Mouse (Mus musculus) right cerebral cortex, postnatal 36 days (tissue): ENCODE measurements at regions not wholly inside any gene's neighbourhood (a gene's known extent, or its start where the extent isn't known, plus 50 kb on each side); places are given as distances from the start of the nearest gene placed in this dataset.

Experiments
- DNase-seq, 2 experiments: peaks; one replicate each; pipeline ENCODE4 v3.0.0; 2022; ENCODE audit warnings: low spot score in 2 of 2, mixed read lengths in 1 of 2

- DNase-seq = no peak
These were observed 302.2 kb downstream of the 1500009L16Rik start for GRCm38 (mm10) chr10:84024901-84025300.

- DNase-seq = peak in 1 of 2 experiments; percentile 3
These were observed 304.1 kb downstream of the 1500009L16Rik start for GRCm38 (mm10) chr10:84026798-84027197.

GRCm38 (mm10) chr10:84036131-84036877 is 313.6 kb downstream of the 1500009L16Rik start:
- no peak for DNase-seq

DNA sequence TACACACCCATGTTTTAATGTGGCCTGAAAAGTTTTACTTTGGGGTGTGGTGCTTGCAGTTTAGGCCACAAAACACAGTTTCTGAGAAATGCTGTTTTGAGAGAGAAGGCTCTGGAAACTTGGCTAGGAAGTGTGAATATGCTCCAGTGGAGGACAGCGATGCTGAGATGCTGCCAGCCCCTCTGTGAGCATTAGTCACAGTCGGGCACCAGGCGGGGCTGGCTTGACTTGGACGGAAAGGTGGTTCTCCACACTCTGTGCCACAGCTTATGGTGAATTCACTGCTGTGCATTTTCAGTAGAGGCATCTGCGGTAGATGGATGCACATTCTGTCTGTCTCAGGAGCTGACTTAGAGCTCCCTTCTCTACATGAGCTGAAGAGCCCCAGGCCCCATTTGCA is 326.0 kb downstream of the 1500009L16Rik start:
- no peak for DNase-seq

DNA sequence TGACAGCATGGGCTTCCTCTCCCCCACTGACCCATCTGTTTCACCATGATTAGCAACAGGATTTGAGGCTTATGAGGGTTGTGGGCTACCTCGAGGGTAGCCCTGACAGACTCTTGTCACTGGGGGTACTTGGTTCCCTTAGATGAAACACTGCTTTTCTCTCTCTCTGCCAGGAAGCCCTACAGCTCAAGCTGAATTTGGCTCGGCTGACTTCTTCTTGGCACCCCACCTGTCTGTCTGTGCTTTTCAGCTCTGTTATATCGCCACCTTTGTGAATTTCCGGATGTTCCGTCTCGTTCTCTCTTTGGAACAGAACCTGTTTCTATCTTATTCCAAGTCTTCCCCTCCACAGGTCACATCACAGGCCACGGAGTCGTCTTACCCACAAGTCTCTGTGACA is 330.0 kb downstream of the 1500009L16Rik start:
- no peak for DNase-seq

GRCm38 (mm10) chr10:84054551-84055336 is 332.1 kb downstream of the 1500009L16Rik start:
- peak; percentile 16 to 32 for DNase-seq

- no peak for DNase-seq
These were observed 332.9 kb downstream of the 1500009L16Rik start for GRCm38 (mm10) chr10:84055402-84056167.

DNA sequence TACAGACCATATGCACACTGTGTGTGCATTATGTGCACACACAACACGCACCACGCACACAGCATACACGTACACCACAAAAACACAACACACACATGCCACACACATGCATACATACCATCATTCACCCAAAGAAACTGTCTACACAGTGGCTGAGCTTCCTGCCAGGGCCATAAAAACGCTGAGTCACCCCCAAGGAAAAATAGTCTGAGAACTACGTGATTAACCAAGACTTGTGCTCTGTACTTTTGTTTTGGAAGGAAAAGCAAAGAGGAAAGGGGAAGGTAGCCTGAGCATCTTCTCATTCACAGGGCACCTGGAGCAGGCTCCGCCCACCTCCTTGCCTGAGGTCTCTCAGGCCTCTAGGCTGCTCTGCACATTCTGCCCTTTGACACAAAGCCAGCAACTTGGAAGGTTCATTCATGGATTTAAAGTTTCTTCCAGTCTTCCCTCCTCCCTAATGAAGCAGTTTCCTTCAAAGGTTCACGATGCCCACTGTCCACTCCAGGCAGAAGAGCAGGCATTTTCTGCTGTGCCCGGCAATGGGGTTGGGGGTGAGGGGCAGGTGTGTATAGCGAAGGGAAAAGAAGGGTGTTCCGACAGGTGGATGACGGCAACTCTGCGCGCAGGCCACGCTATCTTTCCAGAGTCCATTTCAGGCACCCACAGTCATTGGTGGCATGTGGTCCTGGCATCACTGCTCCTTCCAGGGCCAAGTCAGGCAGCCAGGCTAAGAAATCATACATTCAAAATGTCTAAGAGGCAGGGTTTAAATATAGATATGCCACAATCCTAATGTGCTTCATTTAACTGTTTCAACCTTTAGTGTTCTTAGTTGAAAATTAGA is 333.9 kb downstream of the 1500009L16Rik start:
- DNase-seq = no peak

GRCm38 (mm10) chr10:84058301-84058700 is 335.6 kb downstream of the 1500009L16Rik start:
- no peak for DNase-seq

DNA sequence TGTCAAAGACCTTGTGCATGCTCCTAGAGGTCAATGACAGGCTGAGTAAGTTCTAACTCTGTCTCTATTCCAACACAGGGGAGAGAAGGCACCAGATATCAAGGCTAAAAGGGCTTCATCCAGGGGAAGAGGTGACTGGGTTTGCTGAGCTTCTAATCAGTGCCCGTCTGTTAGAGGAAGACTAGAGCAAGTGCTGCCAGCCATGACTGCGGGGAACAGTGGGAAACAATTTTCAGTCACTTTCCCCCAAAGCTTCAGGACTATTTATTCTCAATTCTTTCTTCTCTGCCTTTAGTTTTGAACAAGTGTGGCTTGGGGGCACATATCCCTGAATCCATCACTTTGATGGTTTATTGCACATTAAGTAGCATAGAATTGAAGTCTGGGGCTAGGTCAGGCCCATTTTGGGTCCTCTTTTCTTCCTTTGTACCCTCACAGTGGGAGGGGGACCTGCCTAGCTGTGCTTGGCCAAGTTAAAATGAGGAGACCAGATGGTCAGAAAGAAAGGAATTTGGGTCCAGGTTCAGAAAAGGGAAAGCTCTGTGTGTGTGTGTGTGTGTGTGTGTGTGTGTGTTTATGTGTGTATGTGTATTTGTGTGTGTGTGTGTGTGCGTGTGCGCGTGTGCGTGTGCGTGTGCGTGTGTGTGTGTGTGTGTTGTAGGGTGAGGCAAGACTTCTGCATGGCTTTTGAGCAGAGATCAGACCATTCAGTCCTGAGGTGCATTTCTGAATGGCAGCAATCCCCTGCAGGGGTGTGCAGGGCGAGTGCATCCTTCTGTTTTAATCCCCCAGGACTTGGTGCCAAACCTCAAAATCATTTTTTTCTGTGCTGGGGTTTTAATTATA is 337.2 kb downstream of the 1500009L16Rik start:
- DNase-seq = no peak

GRCm38 (mm10) chr10:84060492-84061218 is 338.0 kb downstream of the 1500009L16Rik start:
- peak; percentile 51 to 79 for DNase-seq

GRCm38 (mm10) chr10:84067052-84067650 is 344.5 kb downstream of the 1500009L16Rik start:
- DNase-seq = no peak

DNA sequence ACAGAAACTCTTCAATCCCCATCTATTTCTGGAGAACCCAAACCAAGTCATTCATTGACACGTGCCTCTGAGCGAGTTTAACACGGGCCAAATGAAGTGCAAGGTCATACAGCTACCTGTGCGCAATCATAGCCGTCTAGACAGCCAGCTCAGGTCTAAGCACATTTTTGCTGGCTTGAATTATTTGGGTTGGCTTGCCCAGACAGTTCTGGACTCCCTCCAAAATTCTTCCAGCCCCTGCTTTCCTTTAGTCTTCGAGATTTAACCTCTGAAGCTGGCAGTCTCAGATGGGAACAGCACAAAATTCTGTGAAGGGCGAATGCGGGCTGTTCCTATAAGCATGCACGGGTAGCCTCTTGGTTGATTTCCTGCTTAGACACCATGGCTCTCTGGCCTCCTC is 347.1 kb downstream of the 1500009L16Rik start:
- DNase-seq = no peak

- no peak for DNase-seq
These were observed 350.3 kb downstream of the 1500009L16Rik start for GRCm38 (mm10) chr10:84072866-84073483.

- no peak for DNase-seq
These were observed 352.9 kb downstream of the 1500009L16Rik start for GRCm38 (mm10) chr10:84075581-84075980.

- no peak for DNase-seq
These were observed 357.6 kb downstream of the 1500009L16Rik start for GRCm38 (mm10) chr10:84080236-84080635.

- no peak for DNase-seq
These were observed 358.7 kb downstream of the Nuak1 start for GRCm38 (mm10) chr10:84081673-84082072.

DNA sequence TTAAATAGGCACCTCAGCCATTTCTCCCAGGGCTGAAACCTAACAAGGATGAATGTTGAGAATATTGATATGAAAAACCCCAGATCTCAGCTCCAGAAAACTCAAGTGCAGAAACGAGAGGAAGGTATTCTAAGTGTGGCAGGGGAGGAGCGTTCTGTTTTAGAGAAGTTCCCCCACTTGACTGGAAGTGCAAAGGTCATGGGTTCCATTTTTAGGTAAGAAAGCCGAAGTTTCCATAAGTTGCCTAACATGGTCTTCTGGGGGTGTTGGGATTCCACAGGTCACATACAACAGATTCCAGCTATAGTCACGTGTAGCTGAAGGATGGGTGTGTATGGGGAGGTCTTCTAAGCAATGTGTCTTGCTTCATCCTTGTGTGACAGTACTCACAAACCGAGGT is 352.9 kb downstream of the Nuak1 start:
- no peak for DNase-seq

DNA sequence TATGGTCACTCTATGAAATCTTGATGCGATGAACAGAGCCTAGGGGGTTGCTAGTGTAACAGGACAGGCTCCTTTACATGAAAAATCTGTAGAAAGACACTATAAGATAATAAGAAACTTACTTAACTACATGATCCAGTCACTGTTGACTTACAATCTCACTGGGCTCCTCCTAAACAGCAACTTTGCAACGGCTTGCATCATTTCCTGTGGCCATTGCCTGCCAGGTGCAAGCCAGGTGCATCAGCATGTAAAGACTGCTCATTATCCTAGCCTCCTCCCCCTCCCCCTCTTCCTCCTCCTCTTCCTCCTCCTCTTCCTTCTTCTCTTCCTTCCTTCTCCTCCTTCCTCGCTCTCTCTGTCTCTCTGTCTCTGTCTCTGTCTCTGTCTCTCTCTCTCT is 352.5 kb downstream of the Nuak1 start:
- DNase-seq = no peak
